Mouse (Mus musculus) cerebellum, adult 2 months (tissue): ENCODE results near the gene Prss54. TPM values are rescaled to one million over a fixed set of nuclear protein-coding genes. Genes with fewer than 3 reads are reported as not detected.
A peak's percentile ranks its signal among the peaks of the same experiment; 100 is the strongest.

Experiments used
- DNase-seq, 2 experiments: peaks; one replicate each; pipeline ENCODE4 v3.0.0; 2021
- H3K27ac ChIP-seq: fragments of 200-500 bp; 2 replicates; pipeline ENCODE4 v1.5.1; 2012; ENCODE audit warnings: low read length, control low read depth, inconsistent platforms; ENCODE audit not compliant: insufficient read depth
- H3K27me3 ChIP-seq: fragments of 200-500 bp; 2 replicates; pipeline ENCODE4 v1.6.1; 2012; ENCODE audit warnings: inconsistent platforms, mild to moderate bottlenecking, low read length, moderate library complexity; ENCODE audit not compliant: control insufficient read depth, insufficient read depth
- H3K4me1 ChIP-seq: fragments of 200-500 bp; 2 replicates; pipeline ENCODE4 v1.6.1; 2011; ENCODE audit warnings: low read length; ENCODE audit not compliant: control insufficient read depth, insufficient read depth
- H3K4me3 ChIP-seq: fragments of 200-500 bp; replicated peaks from 2 replicates; pipeline ENCODE3; 2011; ENCODE audit warnings: mild to moderate bottlenecking, low read depth, low read length, control low read depth; ENCODE audit not compliant: insufficient read depth
- CTCF ChIP-seq: fragments of 200-500 bp; IDR thresholded peaks from 2 replicates; pipeline ENCODE4 v1.5.1; 2011; ENCODE audit warnings: low read depth, mild to moderate bottlenecking, control low read depth, low read length, moderate library complexity, borderline replicate concordance; ENCODE audit not compliant: insufficient read depth
- POLR2A ChIP-seq: fragments of 200-500 bp; IDR thresholded peaks from 2 replicates; pipeline ENCODE4 v1.6.1; 2011; ENCODE audit warnings: low read length, control low read depth, borderline replicate concordance; ENCODE audit not compliant: insufficient read depth
- WGBS: fragments of 180-500 bp; shearing (Covaris S2); methylation state at CpG from one replicate; pipeline ENCODE4 v1.1.7; 2018; 5-methylcytosine and 5-hydroxymethylcytosine counted together
- polyA plus RNA-seq: library from polyadenylated mRNA; depleted of rRNA; stranded (reverse); fragments of >200 nt; gene quantifications from 2 replicates; pipeline ENCODE4 v1.2.3, GENCODE M21; 2012

The Prss54 gene
- polyA plus RNA-seq, 1 experiment = not detected

GRCm38 (mm10) chr8:95547931-95548330 lies 28.2 kb downstream of the Prss54 start:
- 60% methylated on average over 8 of the region's 8 CpGs for WGBS
- no peaks in the 10 kb centered on the region for H3K27me3 ChIP-seq
- H3K4me1 ChIP-seq = no peaks in the 10 kb centered on the region
- no peak overlapping the region for H3K27ac ChIP-seq
- no peak for DNase-seq
- TF ChIP-seq CTCF (no peak), POLR2A (no peak)
- no peak overlapping the region for H3K4me3 ChIP-seq

GRCm38 (mm10) chr8:95546986-95547385 lies 29.2 kb downstream of the Prss54 start:
- DNase-seq = no peak
- Histone ChIP-seq H3K27me3 (no peaks in the 10 kb centered on the region), H3K4me3 (no peak overlapping the region), H3K4me1 (no peaks in the 10 kb centered on the region), H3K27ac (no peak overlapping the region)
- WGBS = 78% methylated on average over 4 of the region's 4 CpGs
- TF ChIP-seq CTCF (no peak), POLR2A (no peak)

GRCm38 (mm10) chr8:95545815-95546214 lies 30.3 kb downstream of the Prss54 start:
- no peak overlapping the region for H3K4me3 ChIP-seq

GRCm38 (mm10) chr8:95543065-95543464 lies 33.1 kb downstream of the Prss54 start:
- WGBS = 65% methylated on average over 3 of the region's 3 CpGs
- Histone ChIP-seq H3K4me1 (no peaks in the 10 kb centered on the region), H3K27ac (no peak overlapping the region), H3K4me3 (no peak overlapping the region), H3K27me3 (no peaks in the 10 kb centered on the region)
- DNase-seq = no peak
- TF ChIP-seq CTCF = no peak
- no peak for TF ChIP-seq POLR2A

More at GRCm38 (mm10) chr8:95545815-95546214, 30.3 kb downstream of the Prss54 start:
- no peak for DNase-seq
- no peaks in the 10 kb centered on the region for H3K27me3 ChIP-seq
- no peaks in the 10 kb centered on the region for H3K4me1 ChIP-seq
- 91% methylated on average over 17 of the region's 17 CpGs for WGBS
- H3K27ac ChIP-seq = no peak overlapping the region
- TF ChIP-seq POLR2A = no peak
- TF ChIP-seq CTCF = no peak

- H3K27me3 ChIP-seq = no peaks in the 10 kb centered on the region
- H3K4me3 ChIP-seq = no peak overlapping the region
- TF ChIP-seq CTCF (no peak), POLR2A (no peak)
- no peak for DNase-seq
- 61% methylated on average over 6 of the region's 6 CpGs for WGBS
- H3K4me1 ChIP-seq = no peaks in the 10 kb centered on the region
- no peak overlapping the region for H3K27ac ChIP-seq
Observed at GRCm38 (mm10) chr8:95542191-95542590, 33.9 kb downstream of the Prss54 start.

GRCm38 (mm10) chr8:95539487-95539886 lies 36.7 kb downstream of the Prss54 start:
- H3K4me3 ChIP-seq = no peak overlapping the region
- H3K4me1 ChIP-seq = no peaks in the 10 kb centered on the region
- no peak for TF ChIP-seq CTCF
- no peak for TF ChIP-seq POLR2A
- H3K27ac ChIP-seq = no peak overlapping the region
- 83% methylated on average over 5 of the region's 5 CpGs for WGBS
- H3K27me3 ChIP-seq = no peaks in the 10 kb centered on the region
- no peak for DNase-seq

GRCm38 (mm10) chr8:95533584-95534387 lies 42.4 kb downstream of the Prss54 start, which contains the start of gene Ccdc113:
Ccdc113 (plus strand) TSS chr8:95534085.
- TF ChIP-seq CTCF (no peak), POLR2A (no peak)
- Histone ChIP-seq H3K4me3 (peak within 1 kb of the TSS; percentile 87), H3K4me1 (no peaks in the 10 kb centered on the region), H3K27ac (no peak within 1 kb of the TSS), H3K27me3 (no peaks in the 10 kb centered on the region)
- WGBS = 3% methylated on average over 33 of the region's 33 CpGs
- peak; percentile 61 to 66 for DNase-seq

GRCm38 (mm10) chr8:95532206-95532605 lies 43.9 kb downstream of the Prss54 start:
- H3K27ac ChIP-seq = no peak overlapping the region
- H3K4me3 ChIP-seq = no peak overlapping the region
- DNase-seq = no peak
- TF ChIP-seq POLR2A (no peak), CTCF (no peak)
- 75% methylated on average over 4 of the region's 4 CpGs for WGBS
- H3K4me1 ChIP-seq = no peaks in the 10 kb centered on the region
- H3K27me3 ChIP-seq = no peaks in the 10 kb centered on the region
